Mouse (Mus musculus) kidney, adult 2 months (tissue): ENCODE data around the gene Cabp2.

Source experiments
- CTCF ChIP-seq: fragments of 200-500 bp; conservative IDR thresholded peaks from 2 replicates; pipeline ENCODE4 v1.5.1; 2011; ENCODE audit warnings: low read depth, mild to moderate bottlenecking, control low read depth, low read length, moderate library complexity, mixed read lengths; ENCODE audit not compliant: insufficient read depth, insufficient read length
- POLR2A ChIP-seq: fragments of 200-500 bp; IDR thresholded peaks from one replicate; pipeline ENCODE4 v1.6.1; 2011; ENCODE audit warnings: low read depth, low read length, control low read depth

DNA sequence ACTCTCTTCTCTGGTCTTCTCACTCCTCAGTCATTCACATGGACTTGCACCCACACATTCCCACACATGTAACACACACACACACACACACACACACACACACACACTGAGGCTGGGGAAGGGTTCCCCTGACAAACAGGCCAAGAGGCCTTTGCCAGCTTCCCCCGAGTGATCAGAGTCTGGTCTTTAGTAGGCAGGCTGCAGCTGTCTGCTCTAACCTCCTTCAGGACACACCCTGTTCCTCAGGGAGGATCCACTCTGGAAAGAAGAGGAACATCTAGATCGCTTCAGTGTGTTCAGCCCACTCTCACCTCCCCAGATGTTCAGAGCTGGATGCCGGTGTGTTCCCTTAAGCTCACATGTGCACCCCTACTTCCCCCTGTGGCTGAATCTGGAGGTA lies 13.0 kb downstream of the Cabp2 start:
- no peak for TF ChIP-seq CTCF
- TF ChIP-seq POLR2A, result no peak
